Mouse (Mus musculus) ES-Bruce4 (cell line): ENCODE data around the gene Fam168a.

Source experiments
- CTCF ChIP-seq: IDR thresholded peaks from one replicate; pipeline ENCODE4 v1.8.1; 2011; ENCODE audit warnings: low read depth, low read length
- POLR2A ChIP-seq: IDR thresholded peaks from one replicate; pipeline ENCODE4 v1.8.1; 2011; ENCODE audit warnings: low read length; ENCODE audit not compliant: insufficient read depth

DNA sequence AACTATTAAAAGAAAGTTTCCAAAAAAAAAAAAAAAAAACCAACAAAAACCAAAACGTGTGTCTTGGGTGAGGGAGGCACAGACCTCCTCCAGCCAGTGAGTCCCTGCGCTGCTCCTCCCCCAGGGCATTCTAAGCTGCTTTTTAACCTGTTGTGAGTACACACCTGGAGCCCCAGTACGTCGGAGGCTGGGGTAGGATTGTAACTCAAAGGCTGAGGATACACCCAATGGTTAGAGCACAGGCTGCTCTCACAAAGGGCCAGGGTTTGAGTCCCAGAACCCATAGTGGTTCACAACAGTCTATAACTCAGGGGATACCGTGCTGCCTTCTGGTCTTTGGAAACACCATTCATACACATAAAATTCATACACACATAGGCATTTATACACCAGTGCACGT, 135.2 kb downstream of the Fam168a start:
- no peak for TF ChIP-seq CTCF
- TF ChIP-seq POLR2A: no peak
